Mouse (Mus musculus): ENCODE data around the gene Cct7. TPM values are rescaled to one million over a fixed set of nuclear protein-coding genes. Genes with fewer than 3 reads are reported as not detected.
"Not testable (repeated sequence)": the region's sequence is repeated elsewhere in the genome, so short reads cannot be mapped to it uniquely, and the experiment has no call there.

Gene Cct7
- 100 to 1,000 TPM; 240 to 245 TPM for total RNA-seq (2021)
- long read RNA-seq, transcript Cct7-201 (12 exons, 2,441 nt), result major isoform, 385 of 429 reads
- long read RNA-seq, partial matches to known transcripts, result 32 of 429 reads
- long read RNA-seq, other reads (novel, unspliced or antisense), result 12 of 429 reads

GRCm38 (mm10) chr6:85450697-85451663, at the start of gene Cct7:
Gene Cct7 (plus strand): TSS chr6:85451514.
- peak; percentile 98 to 99 for DNase-seq (ENCODE audit: low spot score in 2 of 2)

GRCm38 (mm10) chr6:85402613-85403012, 48.7 kb upstream of the Cct7 start:
- no peak for DNase-seq (ENCODE audit: low spot score in 2 of 2)

GRCm38 (mm10) chr6:85403039-85403438, 48.3 kb upstream of the Cct7 start:
- no peak for DNase-seq (ENCODE audit: low spot score in 2 of 2)

- DNase-seq (ENCODE audit: low spot score in 2 of 2), result peak in 1 of 2 experiments; percentile 29
These were observed 42.3 kb upstream of the Cct7 start for GRCm38 (mm10) chr6:85409003-85409402.

- peak; percentile 64 to 70 for DNase-seq (ENCODE audit: low spot score in 2 of 2)
These were observed 40.5 kb upstream of the Cct7 start for GRCm38 (mm10) chr6:85410771-85411273.

- DNase-seq (ENCODE audit: low spot score in 2 of 2), result no peak
These were observed 35.5 kb upstream of the Cct7 start for GRCm38 (mm10) chr6:85415829-85416228.

- no peak for DNase-seq (ENCODE audit: low spot score in 2 of 2)
These were observed 32.2 kb upstream of the Cct7 start for GRCm38 (mm10) chr6:85419150-85419549.

GRCm38 (mm10) chr6:85423836-85424379, 27.4 kb upstream of the Cct7 start, which contains the start of gene Noto:
Gene Noto (plus strand): TSS chr6:85423886.
- DNase-seq (ENCODE audit: low spot score in 2 of 2), result no peak

- DNase-seq (ENCODE audit: low spot score in 2 of 2), result no peak
These were observed 20.0 kb upstream of the Cct7 start for GRCm38 (mm10) chr6:85431274-85431841.

GRCm38 (mm10) chr6:85431842-85432431, 19.4 kb upstream of the Cct7 start, which contains the start of gene Smyd5:
Gene Smyd5 (plus strand): TSS chr6:85431989.
- DNase-seq (ENCODE audit: low spot score in 2 of 2), result peak; percentile 79 to 85

GRCm38 (mm10) chr6:85433865-85434264, 17.4 kb upstream of the Cct7 start:
- no peak for DNase-seq (ENCODE audit: low spot score in 2 of 2)

- no peak for DNase-seq (ENCODE audit: low spot score in 2 of 2)
These were observed 15.1 kb upstream of the Cct7 start for GRCm38 (mm10) chr6:85436204-85436603.

- DNase-seq (ENCODE audit: low spot score in 2 of 2), result no peak
These were observed 14.7 kb upstream of the Cct7 start for GRCm38 (mm10) chr6:85436631-85437030.

- DNase-seq (ENCODE audit: low spot score in 2 of 2), result no peak
These were observed 10.2 kb upstream of the Cct7 start for GRCm38 (mm10) chr6:85441142-85441541.

- no peak for DNase-seq (ENCODE audit: low spot score in 2 of 2)
These were observed 7.7 kb upstream of the Cct7 start for GRCm38 (mm10) chr6:85443488-85444233.

GRCm38 (mm10) chr6:85444266-85444965, 6.9 kb upstream of the Cct7 start:
- DNase-seq (ENCODE audit: low spot score in 2 of 2), result no peak

- DNase-seq (ENCODE audit: low spot score in 2 of 2), result no peak
These were observed 6.0 kb upstream of the Cct7 start for GRCm38 (mm10) chr6:85445286-85445685.

GRCm38 (mm10) chr6:85447351-85447750, 4.0 kb upstream of the Cct7 start:
- no peak for DNase-seq (ENCODE audit: low spot score in 2 of 2)

- not testable (repeated sequence) for DNase-seq (ENCODE audit: low spot score in 2 of 2)
These were observed 1.2 kb upstream of the Cct7 start for GRCm38 (mm10) chr6:85450140-85450539.
